Mouse (Mus musculus) embryonic facial prominence, embryonic 14.5 days (tissue): Measurements from ENCODE around the gene Olfr545. TPM values are rescaled to one million over a fixed set of nuclear protein-coding genes. Genes with fewer than 3 reads are reported as not detected.
"Not testable (repeated sequence)": the region's sequence is repeated elsewhere in the genome, so short reads cannot be mapped to it uniquely, and the experiment has no call there.

ENCODE experiments used
- ATAC-seq: fragments of 200-750 bp; cut with Nextera tagmentation; 2 replicates; pipeline ENCODE4 v1.8.0; 2017; ENCODE audit warnings: low read depth, moderate number of reproducible peaks, moderate TSS enrichment
- DNase-seq: peaks from one replicate; pipeline ENCODE4 v3.0.0-alpha.2; 2015; ENCODE audit warnings: low spot score
- H3K27ac ChIP-seq: fragments of 300-500 bp; sonication (generic); replicated peaks from 2 replicates; pipeline ENCODE4 v1.5.1; 2014; ENCODE audit warnings: low read depth, mild to moderate bottlenecking, low read length, moderate library complexity
- H3K27me3 ChIP-seq: fragments of 300-500 bp; sonication (generic); replicated peaks from 2 replicates; pipeline ENCODE4 v1.6.1; 2014; ENCODE audit warnings: low read length; ENCODE audit not compliant: control insufficient read depth, insufficient read depth
- H3K36me3 ChIP-seq: fragments of 300-500 bp; sonication (generic); 2 replicates; pipeline ENCODE4 v1.6.1; 2014; ENCODE audit warnings: low read length, mixed read lengths; ENCODE audit not compliant: control insufficient read depth, insufficient read depth
- H3K4me1 ChIP-seq: fragments of 300-500 bp; sonication (generic); 2 replicates; pipeline ENCODE4 v1.6.1; 2014; ENCODE audit warnings: antibody characterized with exemption, low read length; ENCODE audit not compliant: control insufficient read depth, insufficient read depth
- H3K4me2 ChIP-seq: fragments of 300-500 bp; sonication (generic); 2 replicates; pipeline ENCODE4 v1.6.1; 2014; ENCODE audit warnings: low read depth, mild to moderate bottlenecking, low read length, moderate library complexity, mixed read lengths
- H3K4me3 ChIP-seq: fragments of 300-500 bp; sonication (generic); 2 replicates; pipeline ENCODE4 v1.5.1; 2014; ENCODE audit warnings: low read depth, mild to moderate bottlenecking, low read length
- H3K9ac ChIP-seq: fragments of 300-500 bp; sonication (generic); 2 replicates; pipeline ENCODE4 v1.6.1; 2014; ENCODE audit warnings: low read depth, mild to moderate bottlenecking, low read length, moderate library complexity, mixed read lengths
- H3K9me3 ChIP-seq: fragments of 300-500 bp; sonication (generic); 2 replicates; pipeline ENCODE4 v1.6.1; 2016; ENCODE audit warnings: low read length; ENCODE audit not compliant: control insufficient read depth
- WGBS: fragments of 180-500 bp; shearing (Covaris S2); extraction: QIAGEN DNeasy Blood & Tissue Kit; methylation state at CpG from one replicate; pipeline ENCODE4 v1.1.7; 2014; 5-methylcytosine and 5-hydroxymethylcytosine counted together
- polyA plus RNA-seq: library from polyadenylated mRNA; unstranded; fragments of >200 nt; fragmentation: Nextera tagmentation; extraction: Ambion mirVana; gene quantifications from 2 replicates; pipeline ENCODE4 v1.2.1, GENCODE M21; 2014

Gene Olfr545
- polyA plus RNA-seq, 1 experiment from 2014 or later: not detected

- ATAC-seq: no peak
- H3K9ac ChIP-seq: no peak overlapping the region
- WGBS: 74% methylated on average over 1 of the region's 1 CpGs
Observed at GRCm38 (mm10) chr7:102486105-102486504, 13.3 kb downstream of the Olfr545 start.

DNA sequence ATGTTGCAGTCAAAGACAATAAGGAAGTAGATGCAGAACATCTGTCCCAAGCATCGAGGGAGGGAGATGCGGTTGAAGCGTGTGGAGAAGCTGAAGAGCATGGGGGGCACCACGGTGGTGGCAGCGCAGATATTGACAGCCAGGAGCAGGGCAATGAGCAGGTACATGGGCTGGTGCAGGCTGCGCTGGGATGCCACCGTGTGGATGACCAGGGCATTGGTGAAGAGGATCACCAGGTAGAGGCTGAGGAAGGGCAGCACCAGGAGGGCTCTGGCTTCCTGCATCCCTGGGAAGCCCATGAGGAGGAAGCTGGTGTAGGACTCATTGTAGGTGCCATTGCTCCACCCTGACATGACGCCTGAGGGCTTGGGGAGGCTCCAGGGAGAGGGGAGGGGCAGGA, 14.6 kb downstream of the Olfr545 start:
- H3K4me1 ChIP-seq, H3K27me3 ChIP-seq, H3K27ac ChIP-seq, H3K9ac ChIP-seq, ATAC-seq, DNase-seq, H3K4me2 ChIP-seq, H3K9me3 ChIP-seq, H3K36me3 ChIP-seq, H3K4me3 ChIP-seq: not testable (repeated sequence)
- WGBS: 64% methylated on average over 6 of the region's 8 CpGs

More at GRCm38 (mm10) chr7:102486105-102486504, 13.3 kb downstream of the Olfr545 start:
- Histone ChIP-seq H3K27me3 (no peaks in the 10 kb centered on the region), H3K4me3 (no peak overlapping the region), H3K9me3 (no peaks in the 10 kb centered on the region), H3K36me3 (no peaks in the 10 kb centered on the region), H3K4me1 (no peaks in the 10 kb centered on the region), H3K27ac (no peak overlapping the region), H3K4me2 (no peak overlapping the region)
- DNase-seq: no peak

DNA sequence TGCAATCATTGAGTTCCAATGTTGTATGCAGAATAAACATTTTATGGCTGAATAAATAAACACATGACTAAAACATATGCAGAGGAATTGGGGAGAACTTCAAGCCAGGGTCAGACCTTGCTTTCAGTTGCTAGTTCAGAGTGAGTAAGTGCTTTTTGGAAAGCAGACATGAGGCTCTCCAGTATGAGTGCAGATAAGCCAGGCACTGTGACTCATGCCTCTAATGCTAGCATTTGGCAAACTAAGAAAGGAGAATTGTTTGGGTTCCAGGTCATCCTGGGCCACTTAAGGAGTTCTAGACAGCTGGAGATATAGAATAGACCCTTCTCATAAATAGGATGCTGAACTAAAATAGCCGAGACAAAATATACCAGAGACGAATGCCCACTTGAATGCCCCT, 15.7 kb downstream of the Olfr545 start:
- H3K27me3 ChIP-seq: no peaks in the 10 kb centered on the region
- WGBS: 91% methylated on average over 2 of the region's 2 CpGs
- no peaks in the 10 kb centered on the region for H3K9me3 ChIP-seq
- no peak overlapping the region for H3K27ac ChIP-seq
- H3K9ac ChIP-seq: no peak overlapping the region
- no peak overlapping the region for H3K4me3 ChIP-seq
- H3K36me3 ChIP-seq: no peaks in the 10 kb centered on the region
- DNase-seq (no peak), ATAC-seq (no peak)
- H3K4me1 ChIP-seq: no peaks in the 10 kb centered on the region
- H3K4me2 ChIP-seq: no peak overlapping the region

- H3K9ac ChIP-seq: no peak within 1 kb of the TSS
- 92% methylated on average over 4 of the region's 4 CpGs for WGBS
- no peak within 1 kb of the TSS for H3K4me3 ChIP-seq
- no peak for ATAC-seq
- no peak for DNase-seq
- no peaks in the 10 kb centered on the region for H3K36me3 ChIP-seq
- no peak within 1 kb of the TSS for H3K4me2 ChIP-seq
- H3K27me3 ChIP-seq: no peaks in the 10 kb centered on the region
- no peak within 1 kb of the TSS for H3K27ac ChIP-seq
- H3K4me1 ChIP-seq: no peaks in the 10 kb centered on the region
- H3K9me3 ChIP-seq: no peaks in the 10 kb centered on the region
Observed at GRCm38 (mm10) chr7:102481579-102481978, 17.8 kb downstream of the Olfr545 start, which contains the start of gene Olfr543. TSS of gene Olfr543 (minus strand) at chr7:102481679.

DNA sequence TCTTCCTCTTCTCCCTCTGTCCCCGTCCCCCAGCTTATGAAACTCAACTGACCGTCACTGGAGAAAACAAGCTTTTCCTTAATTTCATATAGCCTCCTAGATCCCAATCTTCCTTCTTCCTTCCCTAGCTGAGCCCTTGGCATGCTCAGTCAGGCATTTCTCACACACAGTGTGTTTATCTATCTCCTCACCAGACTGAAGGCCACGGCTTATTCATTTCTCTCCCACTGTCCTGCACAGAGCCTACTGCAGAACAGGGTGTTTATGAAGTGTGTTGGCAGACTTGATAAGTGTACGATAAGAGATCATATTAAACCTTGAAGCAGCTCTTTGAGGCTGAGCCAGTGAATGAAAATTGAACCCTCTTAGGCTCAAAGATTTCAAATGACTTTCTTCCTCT, 18.6 kb downstream of the Olfr545 start:
- Histone ChIP-seq H3K27ac (no peak overlapping the region), H3K9me3 (no peaks in the 10 kb centered on the region), H3K4me2 (no peak overlapping the region), H3K4me1 (no peaks in the 10 kb centered on the region), H3K27me3 (no peaks in the 10 kb centered on the region), H3K36me3 (no peaks in the 10 kb centered on the region), H3K4me3 (no peak overlapping the region), H3K9ac (no peak overlapping the region)
- no peak for DNase-seq
- WGBS: 80% methylated on average over 4 of the region's 4 CpGs
- ATAC-seq: no peak

DNA sequence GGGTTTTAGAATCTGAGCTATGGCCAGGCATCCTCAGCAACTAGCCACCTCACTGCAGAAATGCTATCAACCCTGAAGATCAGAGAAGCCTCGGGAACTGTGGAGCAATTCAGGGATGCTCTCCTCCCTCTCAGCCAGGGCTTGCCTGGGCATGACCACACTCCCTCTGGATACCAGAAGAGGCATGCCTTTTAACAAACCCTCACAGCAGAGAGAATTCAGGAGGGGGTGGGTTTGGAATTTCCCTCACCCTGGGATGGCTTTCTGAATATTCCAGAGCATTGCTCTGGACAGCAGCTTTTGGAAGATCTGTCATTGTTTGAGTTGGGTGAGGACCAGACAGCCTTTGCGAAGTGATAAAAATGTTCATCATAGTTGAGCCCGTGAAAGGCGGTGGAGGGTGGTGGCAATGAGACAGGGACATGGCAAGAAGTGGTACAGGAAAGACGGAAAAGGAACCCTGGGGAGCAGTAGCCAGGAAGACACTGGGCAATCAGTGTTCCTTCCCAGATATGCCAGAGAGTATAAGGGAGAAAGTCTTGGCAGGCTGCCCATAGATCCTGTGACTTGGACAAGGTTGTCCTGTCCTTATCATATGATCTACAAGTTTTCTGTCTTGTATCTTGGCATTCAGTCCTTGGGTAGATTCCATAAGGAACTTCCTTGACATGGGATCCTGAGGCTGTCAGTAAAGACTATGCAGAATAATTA, 19.9 kb downstream of the Olfr545 start:
- no peak for ATAC-seq
- Histone ChIP-seq H3K4me2 (no peak overlapping the region), H3K9ac (no peak overlapping the region), H3K36me3 (no peaks in the 10 kb centered on the region), H3K4me1 (no peaks in the 10 kb centered on the region), H3K4me3 (no peak overlapping the region), H3K9me3 (no peaks in the 10 kb centered on the region), H3K27me3 (no peaks in the 10 kb centered on the region), H3K27ac (no peak overlapping the region)
- peak; percentile 25 for DNase-seq
- WGBS: 71% methylated on average over 5 of the region's 5 CpGs

DNA sequence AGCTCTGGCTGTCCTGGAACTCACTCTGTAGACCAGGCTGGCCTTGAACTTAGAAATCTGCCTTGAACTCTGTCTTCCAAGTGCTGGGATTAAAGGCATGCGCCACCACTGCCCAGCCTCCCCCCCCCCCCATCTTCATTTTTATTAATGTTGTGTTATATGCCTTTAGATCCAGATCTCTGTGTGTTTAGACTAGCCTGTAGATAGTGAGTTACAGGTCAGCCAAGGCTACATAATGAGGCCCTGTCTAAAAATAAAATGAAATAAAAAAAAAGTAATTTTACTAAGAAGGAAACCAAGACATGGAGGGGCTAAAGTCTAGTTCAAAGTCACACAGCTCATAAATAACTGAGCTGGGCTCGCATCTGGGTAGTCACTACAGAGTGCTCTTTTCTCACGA, 20.4 kb downstream of the Olfr545 start:
- ATAC-seq (no peak), DNase-seq (no peak)
- H3K9ac ChIP-seq: no peak overlapping the region
- no peaks in the 10 kb centered on the region for H3K9me3 ChIP-seq
- no peak overlapping the region for H3K4me2 ChIP-seq
- H3K36me3 ChIP-seq: no peaks in the 10 kb centered on the region
- no peaks in the 10 kb centered on the region for H3K27me3 ChIP-seq
- H3K4me3 ChIP-seq: no peak overlapping the region
- no peak overlapping the region for H3K27ac ChIP-seq
- 74% methylated on average over 3 of the region's 3 CpGs for WGBS
- no peaks in the 10 kb centered on the region for H3K4me1 ChIP-seq

- WGBS: 78% methylated on average over 4 of the region's 4 CpGs
- DNase-seq (no peak), ATAC-seq (no peak)
Observed at GRCm38 (mm10) chr7:102478425-102478824, 20.9 kb downstream of the Olfr545 start.

DNA sequence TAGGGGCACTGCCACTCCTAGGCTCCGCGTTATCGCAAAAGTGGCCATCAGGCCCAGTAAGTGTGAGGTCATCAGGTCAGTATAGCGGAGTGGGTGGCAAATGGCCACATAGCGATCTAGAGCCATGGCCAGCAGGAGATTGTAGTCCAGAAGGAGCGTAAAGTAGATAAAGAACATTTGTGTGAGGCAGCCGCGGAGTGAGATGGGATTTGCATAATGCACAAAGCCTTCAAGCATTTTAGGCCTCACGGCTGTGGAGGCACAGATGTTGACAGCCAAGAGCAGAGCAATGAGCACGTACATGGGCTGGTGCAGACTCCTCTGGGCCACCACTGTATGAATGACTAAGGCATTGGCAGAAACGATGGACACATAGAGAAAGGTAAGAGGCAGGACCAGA, 22.0 kb downstream of the Olfr545 start:
- H3K4me1 ChIP-seq: no peaks in the 10 kb centered on the region
- H3K27me3 ChIP-seq: no peaks in the 10 kb centered on the region
- ATAC-seq: no peak
- no peaks in the 10 kb centered on the region for H3K9me3 ChIP-seq
- no peak overlapping the region for H3K4me2 ChIP-seq
- no peaks in the 10 kb centered on the region for H3K36me3 ChIP-seq
- no peak overlapping the region for H3K9ac ChIP-seq
- H3K4me3 ChIP-seq: no peak overlapping the region
- DNase-seq: no peak
- no peak overlapping the region for H3K27ac ChIP-seq
- WGBS: 82% methylated on average over 11 of the region's 11 CpGs

More at GRCm38 (mm10) chr7:102478425-102478824, 20.9 kb downstream of the Olfr545 start:
- no peaks in the 10 kb centered on the region for H3K4me1 ChIP-seq
- no peaks in the 10 kb centered on the region for H3K36me3 ChIP-seq
- H3K4me2 ChIP-seq: no peak overlapping the region
- H3K27ac ChIP-seq: no peak overlapping the region
- H3K9me3 ChIP-seq: no peaks in the 10 kb centered on the region
- no peak overlapping the region for H3K9ac ChIP-seq
- H3K4me3 ChIP-seq: no peak overlapping the region
- no peaks in the 10 kb centered on the region for H3K27me3 ChIP-seq
